Mouse (Mus musculus) liver, embryonic 11.5 days (tissue): ENCODE results near the gene Dop1b. TPM values are rescaled to one million over a fixed set of nuclear protein-coding genes. Genes with fewer than 3 reads are reported as not detected.

Experiments
- ATAC-seq: fragments of 200-750 bp; cut with Nextera tagmentation; replicated peaks from 2 replicates; pipeline ENCODE4 v1.8.0; 2017; ENCODE audit warnings: moderate number of reproducible peaks, mild to moderate bottlenecking, moderate TSS enrichment, moderate library complexity; ENCODE audit not compliant: low FRiP score
- DNase-seq: peaks from one replicate; pipeline ENCODE4 v3.0.0-alpha.2; 2017; ENCODE audit warnings: low spot score
- H3K27ac ChIP-seq: fragments of 300-500 bp; sonication (generic); 2 replicates; pipeline ENCODE4 v1.5.1; 2014; ENCODE audit warnings: mild to moderate bottlenecking, low read depth, low read length, control low read depth
- H3K27me3 ChIP-seq: fragments of 300-500 bp; sonication (generic); replicated peaks from 2 replicates; pipeline ENCODE4 v1.6.1; 2014; ENCODE audit warnings: low read length, mixed read lengths; ENCODE audit not compliant: control insufficient read depth, insufficient read depth
- H3K36me3 ChIP-seq: fragments of 300-500 bp; sonication (generic); 2 replicates; pipeline ENCODE4 v1.6.1; 2014; ENCODE audit warnings: mild to moderate bottlenecking, low read length, moderate library complexity, mixed read lengths; ENCODE audit not compliant: control insufficient read depth, insufficient read depth
- H3K4me1 ChIP-seq: fragments of 300-500 bp; sonication (generic); replicated peaks from 2 replicates; pipeline ENCODE4 v1.6.1; 2014; ENCODE audit warnings: low read length, mixed read lengths; ENCODE audit not compliant: control insufficient read depth, insufficient read depth
- H3K4me2 ChIP-seq: fragments of 300-500 bp; sonication (generic); 2 replicates; pipeline ENCODE4 v1.6.1; 2014; ENCODE audit warnings: mild to moderate bottlenecking, control low read depth, moderate library complexity
- H3K4me3 ChIP-seq: fragments of 300-500 bp; sonication (generic); 2 replicates; pipeline ENCODE4 v1.5.1; 2014; ENCODE audit warnings: low read depth, low read length, control low read depth
- H3K9ac ChIP-seq: fragments of 300-500 bp; sonication (generic); 2 replicates; pipeline ENCODE4 v1.6.1; 2014; ENCODE audit warnings: low read depth, low read length, control low read depth
- H3K9me3 ChIP-seq: fragments of 300-500 bp; sonication (generic); 2 replicates; pipeline ENCODE4 v1.6.1; 2016; ENCODE audit warnings: low read length, inconsistent platforms, mixed read lengths; ENCODE audit not compliant: control insufficient read depth
- WGBS: fragments of 180-500 bp; shearing (Covaris S2); extraction: QIAGEN DNeasy Blood & Tissue Kit; methylation state at CpG from one replicate; pipeline ENCODE4 v1.1.7; 2014; 5-methylcytosine and 5-hydroxymethylcytosine counted together
- polyA plus RNA-seq: library from polyadenylated mRNA; unstranded; fragments of >200 nt; fragmentation: Nextera tagmentation; extraction: Ambion mirVana; gene quantifications from 2 replicates; pipeline ENCODE4 v1.2.1, GENCODE M21; 2014

The Dop1b gene
- polyA plus RNA-seq, 1 experiment from 2014 or later: 19.1 TPM

GRCm38 (mm10) chr16:93799071-93799470, 87.4 kb downstream of the Dop1b start:
- WGBS: 80% methylated on average over 3 of the region's 3 CpGs
- H3K4me3 ChIP-seq: no peak overlapping the region
- no peak for ATAC-seq

GRCm38 (mm10) chr16:93799936-93800335, 88.2 kb downstream of the Dop1b start:
- Histone ChIP-seq H3K4me1 (no peaks in the 10 kb centered on the region), H3K36me3 (no peaks in the 10 kb centered on the region), H3K4me3 (no peak overlapping the region), H3K9me3 (no peaks in the 10 kb centered on the region), H3K27ac (no peak overlapping the region), H3K27me3 (no peaks in the 10 kb centered on the region), H3K4me2 (no peak overlapping the region), H3K9ac (no peak overlapping the region)
- no peak for DNase-seq
- 91% methylated on average over 16 of the region's 16 CpGs for WGBS
- no peak for ATAC-seq

More at GRCm38 (mm10) chr16:93799071-93799470, 87.4 kb downstream of the Dop1b start:
- Histone ChIP-seq H3K9ac (no peak overlapping the region), H3K36me3 (no peaks in the 10 kb centered on the region), H3K9me3 (no peaks in the 10 kb centered on the region), H3K4me2 (no peak overlapping the region), H3K4me1 (no peaks in the 10 kb centered on the region), H3K27me3 (no peaks in the 10 kb centered on the region), H3K27ac (no peak overlapping the region)
- no peak for DNase-seq

- Histone ChIP-seq H3K4me2 (no peak overlapping the region), H3K9me3 (peaks cover 6% of the 10 kb centered on the region), H3K4me3 (no peak overlapping the region), H3K27me3 (no peaks in the 10 kb centered on the region), H3K4me1 (peaks cover 4% of the 10 kb centered on the region; the same call in 1 of the 2 replicates), H3K36me3 (0 out of 2 replicates have a peak, but pooled peaks cover 4% of the 10 kb centered on the region), H3K9ac (no peak overlapping the region), H3K27ac (no peak overlapping the region)
- 88% methylated on average over 6 of the region's 6 CpGs for WGBS
- ATAC-seq (no peak), DNase-seq (no peak)
These were observed 95.5 kb downstream of the Dop1b start for GRCm38 (mm10) chr16:93807167-93807566.

- no peak for DNase-seq
- Histone ChIP-seq H3K27me3 (no peaks in the 10 kb centered on the region), H3K27ac (peak overlapping the region; percentile 43; the same call in 1 of the 2 replicates)
These were observed 96.4 kb downstream of the Dop1b start for GRCm38 (mm10) chr16:93807961-93808554.

GRCm38 (mm10) chr16:93815856-93816736, 104.4 kb downstream of the Dop1b start:
- Histone ChIP-seq H3K4me1 (peaks cover 27% of the 10 kb centered on the region), H3K9me3 (peaks cover 6% of the 10 kb centered on the region), H3K4me3 (peak overlapping the region; percentile 2), H3K36me3 (peaks cover 5% of the 10 kb centered on the region; the same call in 1 of the 2 replicates), H3K9ac (peak overlapping the region; percentile 61), H3K27ac (peak overlapping the region; percentile 76), H3K4me2 (peak overlapping the region; percentile 49), H3K27me3 (no peaks in the 10 kb centered on the region)
- 41% methylated on average over 20 of the region's 20 CpGs for WGBS
- ATAC-seq (peak; percentile 72), DNase-seq (no peak)

More at GRCm38 (mm10) chr16:93807961-93808554, 96.4 kb downstream of the Dop1b start:
- Histone ChIP-seq H3K4me2 (no peak overlapping the region), H3K4me3 (no peak overlapping the region), H3K36me3 (peaks cover 5% of the 10 kb centered on the region; the same call in 1 of the 2 replicates), H3K4me1 (peaks cover 4% of the 10 kb centered on the region; the same call in 1 of the 2 replicates), H3K9me3 (peaks cover 6% of the 10 kb centered on the region), H3K9ac (no peak overlapping the region)
- ATAC-seq: no peak
- 58% methylated on average over 8 of the region's 8 CpGs for WGBS

GRCm38 (mm10) chr16:93816861-93817260, 105.2 kb downstream of the Dop1b start:
- peaks cover 2% of the 10 kb centered on the region; the same call in 1 of the 2 replicates for H3K36me3 ChIP-seq
- DNase-seq (no peak), ATAC-seq (no peak)
- H3K4me2 ChIP-seq: peak overlapping the region; percentile 49
- H3K27me3 ChIP-seq: no peaks in the 10 kb centered on the region
- peak overlapping the region; percentile 76 for H3K27ac ChIP-seq
- no peak overlapping the region for H3K4me3 ChIP-seq
- peaks cover 27% of the 10 kb centered on the region for H3K4me1 ChIP-seq
- WGBS: 40% methylated on average over 7 of the region's 7 CpGs
- no peaks in the 10 kb centered on the region; the same call in 1 of the 2 replicates for H3K9me3 ChIP-seq
- H3K9ac ChIP-seq: peak overlapping the region; percentile 61; the same call in 1 of the 2 replicates

- Histone ChIP-seq H3K9me3 (no peaks in the 10 kb centered on the region), H3K4me2 (peak overlapping the region; percentile 49; the same call in 1 of the 2 replicates), H3K4me1 (peaks cover 27% of the 10 kb centered on the region), H3K9ac (no peak overlapping the region), H3K27ac (no peak overlapping the region), H3K4me3 (no peak overlapping the region), H3K27me3 (no peaks in the 10 kb centered on the region), H3K36me3 (no peaks in the 10 kb centered on the region; the same call in 1 of the 2 replicates)
- no peak for ATAC-seq
- DNase-seq: no peak
- 84% methylated on average over 5 of the region's 5 CpGs for WGBS
These were observed 105.7 kb downstream of the Dop1b start for GRCm38 (mm10) chr16:93817371-93817770.

- DNase-seq (no peak), ATAC-seq (peak; percentile 75)
- H3K4me3 ChIP-seq: no peak overlapping the region
These were observed 107.1 kb downstream of the Dop1b start for GRCm38 (mm10) chr16:93818691-93819324.

More at GRCm38 (mm10) chr16:93818691-93819324, 107.1 kb downstream of the Dop1b start:
- peak overlapping the region; percentile 36; the same call in 1 of the 2 replicates for H3K9ac ChIP-seq
- peak overlapping the region; percentile 18 for H3K4me2 ChIP-seq
- no peaks in the 10 kb centered on the region for H3K9me3 ChIP-seq
- no peaks in the 10 kb centered on the region for H3K36me3 ChIP-seq
- 19% methylated on average over 12 of the region's 12 CpGs for WGBS
- peak overlapping the region; percentile 66 for H3K27ac ChIP-seq
- no peaks in the 10 kb centered on the region for H3K27me3 ChIP-seq
- peaks cover 27% of the 10 kb centered on the region for H3K4me1 ChIP-seq
